Mouse (Mus musculus) ES-Bruce4 (cell line): ENCODE data around the gene Map3k4. TPM values are rescaled to one million over a fixed set of nuclear protein-coding genes. Genes with fewer than 3 reads are reported as not detected.

Source experiments
- H3K27ac ChIP-seq: 2 replicates; pipeline ENCODE4 v1.5.1; 2012; ENCODE audit warnings: low read length, inconsistent platforms; ENCODE audit not compliant: insufficient read depth
- H3K27me3 ChIP-seq: 2 replicates; pipeline ENCODE4 v1.6.1; 2012; ENCODE audit warnings: mild to moderate bottlenecking, low read length, inconsistent platforms; ENCODE audit not compliant: control insufficient read depth, poor library complexity, insufficient read depth, severe bottlenecking
- H3K36me3 ChIP-seq: 2 replicates; pipeline ENCODE4 v1.6.1; 2012; ENCODE audit warnings: inconsistent platforms, mild to moderate bottlenecking, low read length, moderate library complexity; ENCODE audit not compliant: control insufficient read depth, poor library complexity, insufficient read depth, severe bottlenecking
- H3K4me1 ChIP-seq: one replicate; pipeline ENCODE4 v1.8.1; 2011; ENCODE audit warnings: low read length; ENCODE audit not compliant: control insufficient read depth, insufficient read depth
- H3K4me3 ChIP-seq: 2 replicates; pipeline ENCODE4 v1.5.1; 2011; ENCODE audit warnings: low read depth, mild to moderate bottlenecking, low read length
- H3K9ac ChIP-seq: 2 replicates; pipeline ENCODE4 v1.6.1; 2012; ENCODE audit warnings: low read depth, mild to moderate bottlenecking, inconsistent platforms; ENCODE audit not compliant: poor library complexity, severe bottlenecking
- H3K9me3 ChIP-seq: replicated peaks from 2 replicates; pipeline ENCODE4 v1.6.1; 2012; ENCODE audit warnings: mild to moderate bottlenecking, low read length, inconsistent platforms; ENCODE audit not compliant: control insufficient read depth, poor library complexity, insufficient read depth, severe bottlenecking
- CTCF ChIP-seq: IDR thresholded peaks from one replicate; pipeline ENCODE4 v1.8.1; 2011; ENCODE audit warnings: low read depth, low read length
- EP300 ChIP-seq: IDR thresholded peaks from 2 replicates; pipeline ENCODE4 v1.6.1; 2011; ENCODE audit warnings: low read depth, low read length; ENCODE audit not compliant: insufficient read depth
- POLR2A ChIP-seq: IDR thresholded peaks from one replicate; pipeline ENCODE4 v1.8.1; 2011; ENCODE audit warnings: low read length; ENCODE audit not compliant: insufficient read depth
- polyA plus RNA-seq: library from polyadenylated mRNA; stranded (reverse); fragments of >200 nt; gene quantifications from 2 replicates; pipeline ENCODE4 v1.2.4, GENCODE M21; 2011; ENCODE audit warnings: low read depth; ENCODE audit not compliant: missing spikeins, insufficient read depth, insufficient read length

The Map3k4 gene
- polyA plus RNA-seq, 1 experiment: 44.3 TPM

DNA sequence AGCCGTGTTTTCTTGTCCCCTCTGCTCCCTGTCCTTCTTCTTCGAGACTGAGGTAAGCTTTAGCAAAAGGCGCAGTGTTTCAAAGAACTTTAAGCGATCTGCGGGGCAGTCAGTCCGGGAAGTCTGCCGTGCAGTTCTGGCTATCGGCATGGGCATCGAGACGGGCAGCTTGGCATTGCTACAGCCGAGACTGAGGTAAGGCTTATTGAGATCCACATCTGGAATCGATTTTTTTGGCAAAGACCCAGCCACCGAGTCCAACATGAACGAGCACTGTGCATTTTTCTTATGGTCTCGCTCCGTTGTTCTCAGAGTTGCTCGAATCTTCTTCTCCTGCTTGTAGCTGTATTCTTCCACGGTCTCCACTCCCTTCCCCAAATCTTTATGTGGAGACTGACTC is 46.8 kb downstream of the Map3k4 start:
- Histone ChIP-seq H3K4me1 (peaks cover 2% of the 10 kb centered on the region), H3K36me3 (peaks cover 15% of the 10 kb centered on the region), H3K27ac (no peak overlapping the region), H3K4me3 (no peak overlapping the region), H3K9ac (no peak overlapping the region), H3K9me3 (no peaks in the 10 kb centered on the region), H3K27me3 (no peaks in the 10 kb centered on the region)
- no peak for TF ChIP-seq POLR2A
- no peak for TF ChIP-seq EP300
- no peak for TF ChIP-seq CTCF

- H3K27ac ChIP-seq: no peak overlapping the region
- TF ChIP-seq EP300 (no peak), POLR2A (no peak), CTCF (no peak)
- no peak overlapping the region for H3K4me3 ChIP-seq
- H3K27me3 ChIP-seq: no peaks in the 10 kb centered on the region
- H3K4me1 ChIP-seq: peaks cover 2% of the 10 kb centered on the region
- H3K36me3 ChIP-seq: peaks cover 15% of the 10 kb centered on the region
- no peak overlapping the region for H3K9ac ChIP-seq
- no peaks in the 10 kb centered on the region for H3K9me3 ChIP-seq
Measured at GRCm38 (mm10) chr17:12268538-12268937, 50.1 kb downstream of the Map3k4 start.

GRCm38 (mm10) chr17:12268091-12268490 is 50.5 kb downstream of the Map3k4 start:
- no peak for TF ChIP-seq EP300
- no peak for TF ChIP-seq POLR2A
- TF ChIP-seq CTCF: no peak
- H3K27ac ChIP-seq: no peak overlapping the region
- no peaks in the 10 kb centered on the region for H3K9me3 ChIP-seq
- H3K27me3 ChIP-seq: no peaks in the 10 kb centered on the region
- H3K36me3 ChIP-seq: peaks cover 15% of the 10 kb centered on the region
- peaks cover 2% of the 10 kb centered on the region for H3K4me1 ChIP-seq
- H3K4me3 ChIP-seq: no peak overlapping the region
- no peak overlapping the region for H3K9ac ChIP-seq

DNA sequence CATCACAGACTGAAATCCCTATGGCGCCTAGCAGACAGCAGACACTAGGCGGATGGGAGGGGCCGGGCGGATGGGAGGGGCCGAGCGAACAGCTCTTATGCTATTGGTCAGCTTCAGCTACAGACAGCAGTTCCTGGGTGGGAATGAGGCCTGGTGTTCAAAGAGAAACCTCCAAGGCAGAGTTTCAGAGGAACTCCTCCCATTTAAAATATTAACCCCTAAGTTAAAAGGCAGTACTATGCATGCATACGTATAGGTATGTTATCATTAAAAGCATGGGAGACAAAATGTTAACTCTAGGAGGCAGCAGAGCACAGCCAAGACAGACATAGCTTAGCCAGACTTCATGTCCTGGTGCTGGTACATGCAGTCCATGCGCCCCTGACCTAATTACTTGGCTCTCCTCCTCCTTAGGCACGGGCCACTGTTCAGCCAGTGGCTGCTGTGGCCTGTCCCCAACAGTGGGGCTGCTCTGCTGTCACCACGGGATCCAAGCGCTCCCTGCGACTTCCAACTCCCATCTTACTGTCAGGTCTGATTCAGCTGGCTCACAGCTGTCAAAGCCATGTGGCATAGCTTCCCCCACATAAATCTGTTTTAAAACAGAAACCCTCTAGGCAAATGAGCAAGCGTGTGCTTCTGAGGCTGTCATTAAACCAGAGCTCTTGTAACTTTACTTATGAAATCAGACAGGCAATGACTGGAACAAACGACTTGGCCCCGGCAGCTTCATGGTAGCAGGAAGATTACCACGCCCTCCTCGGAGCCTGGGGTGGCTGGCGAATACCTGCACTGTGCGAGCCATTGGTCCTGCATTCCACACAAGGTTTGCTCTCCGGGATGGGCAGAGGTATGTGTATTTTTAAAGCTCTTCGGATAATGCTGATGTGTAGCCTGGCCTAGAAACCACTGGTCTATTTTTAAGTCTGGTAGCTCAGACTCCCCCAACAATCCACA is 52.3 kb downstream of the Map3k4 start:
- TF ChIP-seq POLR2A (no peak), EP300 (no peak), CTCF (no peak)
- Histone ChIP-seq H3K4me3 (no peak overlapping the region), H3K9me3 (no peaks in the 10 kb centered on the region), H3K9ac (no peak overlapping the region), H3K36me3 (peaks cover 8% of the 10 kb centered on the region), H3K27me3 (no peaks in the 10 kb centered on the region), H3K4me1 (peaks cover 2% of the 10 kb centered on the region), H3K27ac (no peak overlapping the region)

DNA sequence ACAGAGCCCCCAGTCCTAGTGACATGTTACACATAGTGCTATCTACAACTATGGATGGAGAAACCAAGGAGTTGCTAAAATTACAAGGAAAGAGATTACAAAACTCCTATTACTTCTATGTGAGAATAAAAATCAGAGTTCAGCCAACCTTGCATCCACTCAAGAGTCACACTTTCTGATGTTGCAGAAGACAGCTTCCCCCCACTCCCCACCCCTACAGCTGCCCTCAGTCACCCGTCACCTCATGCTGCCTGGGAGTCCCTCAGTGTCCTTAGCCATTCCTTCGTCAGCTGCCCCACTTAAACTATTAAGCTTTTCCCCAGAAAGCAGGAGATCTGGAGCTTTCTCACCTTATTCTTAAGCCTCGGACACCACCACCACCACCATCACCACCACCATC is 54.3 kb downstream of the Map3k4 start:
- H3K27ac ChIP-seq: no peak overlapping the region
- TF ChIP-seq EP300 (no peak), CTCF (no peak), POLR2A (no peak)
- no peaks in the 10 kb centered on the region for H3K9me3 ChIP-seq
- no peaks in the 10 kb centered on the region for H3K36me3 ChIP-seq
- no peaks in the 10 kb centered on the region for H3K27me3 ChIP-seq
- H3K4me1 ChIP-seq: peaks cover 2% of the 10 kb centered on the region
- H3K4me3 ChIP-seq: no peak overlapping the region
- no peak overlapping the region for H3K9ac ChIP-seq

DNA sequence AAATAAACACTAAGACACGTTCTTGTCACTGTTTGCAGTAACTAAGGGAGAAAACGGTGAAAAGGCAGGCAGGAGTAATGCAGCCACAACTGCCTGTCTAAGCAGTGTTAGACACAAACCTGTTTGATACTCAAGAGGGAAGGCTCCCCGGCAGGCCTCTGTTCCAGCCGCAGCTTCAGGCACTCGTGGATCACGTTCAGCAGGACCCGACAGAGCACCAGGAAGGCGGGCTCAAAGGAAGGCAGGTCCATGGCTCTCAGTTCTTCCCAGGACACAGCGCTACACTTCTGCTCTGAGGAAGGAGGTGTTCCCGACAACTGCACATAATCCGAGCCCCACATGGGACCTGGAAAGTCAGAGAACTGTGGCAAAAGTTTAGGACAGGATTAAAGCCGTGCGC is 54.8 kb downstream of the Map3k4 start:
- no peak overlapping the region for H3K9ac ChIP-seq
- H3K9me3 ChIP-seq: no peaks in the 10 kb centered on the region
- H3K4me1 ChIP-seq: peaks cover 2% of the 10 kb centered on the region
- no peak overlapping the region for H3K4me3 ChIP-seq
- TF ChIP-seq EP300 (no peak), CTCF (no peak), POLR2A (no peak)
- H3K27ac ChIP-seq: no peak overlapping the region
- no peaks in the 10 kb centered on the region for H3K27me3 ChIP-seq
- H3K36me3 ChIP-seq: no peaks in the 10 kb centered on the region
